Mouse (Mus musculus) natural killer cell, adult 2 months (primary cell): ENCODE data around the gene Large2.

ENCODE experiments used
- DNase-seq, 2 experiments: peaks; one replicate each; pipeline ENCODE4 v3.0.0; 2022; ENCODE audit warnings: low spot score in 2 of 2

The Large2 gene

GRCm38 (mm10) chr2:92371971-92372690 lies 2.5 kb downstream of the Large2 start:
- no peak for DNase-seq

GRCm38 (mm10) chr2:92370821-92371805 lies 3.6 kb downstream of the Large2 start:
- peak in 1 of 2 experiments; percentile 17 for DNase-seq

- DNase-seq = no peak
These were observed 4.3 kb downstream of the Large2 start for GRCm38 (mm10) chr2:92370375-92370774.

- DNase-seq = no peak
These were observed 7.2 kb downstream of the Large2 start for GRCm38 (mm10) chr2:92367383-92368029.

GRCm38 (mm10) chr2:92365568-92365967 lies 9.1 kb downstream of the Large2 start:
- DNase-seq = no peak

GRCm38 (mm10) chr2:92364086-92364485 lies 10.6 kb downstream of the Large2 start:
- DNase-seq = no peak

GRCm38 (mm10) chr2:92362571-92363228 lies 12.0 kb downstream of the Large2 start:
- no peak for DNase-seq

- DNase-seq = no peak
These were observed 12.9 kb downstream of the Large2 start for GRCm38 (mm10) chr2:92361795-92362194.

GRCm38 (mm10) chr2:92360893-92361292 lies 13.8 kb downstream of the Large2 start:
- DNase-seq = no peak

GRCm38 (mm10) chr2:92360186-92360823 lies 14.4 kb downstream of the Large2 start:
- no peak for DNase-seq

GRCm38 (mm10) chr2:92359301-92359700 lies 15.4 kb downstream of the Large2 start:
- no peak for DNase-seq

GRCm38 (mm10) chr2:92354224-92354623 lies 20.4 kb downstream of the Large2 start:
- DNase-seq = no peak

GRCm38 (mm10) chr2:92353402-92353801 lies 21.3 kb downstream of the Large2 start:
- no peak for DNase-seq

GRCm38 (mm10) chr2:92350686-92351085 lies 24.0 kb downstream of the Large2 start:
- no peak for DNase-seq

GRCm38 (mm10) chr2:92349589-92350425 lies 24.9 kb downstream of the Large2 start:
- DNase-seq = no peak

GRCm38 (mm10) chr2:92347191-92347590 lies 27.5 kb downstream of the Large2 start:
- no peak for DNase-seq

- DNase-seq = no peak
These were observed 32.3 kb downstream of the Large2 start for GRCm38 (mm10) chr2:92342418-92342817.

GRCm38 (mm10) chr2:92331871-92332270 lies 42.8 kb downstream of the Large2 start:
- no peak for DNase-seq

GRCm38 (mm10) chr2:92331410-92331809 lies 43.3 kb downstream of the Large2 start:
- DNase-seq = no peak

- peak in 1 of 2 experiments; percentile 19 for DNase-seq
These were observed 43.8 kb downstream of the Large2 start for GRCm38 (mm10) chr2:92330840-92331239.
